Mouse (Mus musculus): ENCODE results near the gene Tecr. TPM values are rescaled to one million over a fixed set of nuclear protein-coding genes. Genes with fewer than 3 reads are reported as not detected.
A peak's percentile ranks its signal among the peaks of the same experiment; 100 is the strongest.

Gene Tecr
- polyA plus RNA-seq (2014; fragmentation: Nextera tagmentation; extraction: Ambion mirVana) = 468 and 475 TPM in 2 replicates

- H3K4me2 ChIP-seq = peak within 1 kb of the TSS; percentile 94
- DNase-seq (ENCODE audit: low spot score) (peak; percentile 100), ATAC-seq (replicated peaks; ENCODE audit: low FRiP score) (peak; percentile 92)
- H3K4me1 ChIP-seq (replicated peaks; ENCODE audit: control insufficient read depth, insufficient read depth, low read length) = peaks cover 21% of the 10 kb centered on the region
- H3K27me3 ChIP-seq (replicated peaks; ENCODE audit: control insufficient read depth, insufficient read depth, low read length) = no peaks in the 10 kb centered on the region
- no peaks in the 10 kb centered on the region for H3K9me3 ChIP-seq (ENCODE audit: control insufficient read depth, low read length)
- H3K4me3 ChIP-seq (ENCODE audit: low read depth, low read length) = peak within 1 kb of the TSS; percentile 84
- peaks cover 26% of the 10 kb centered on the region; the same call in 1 of the 2 replicates for H3K36me3 ChIP-seq (ENCODE audit: control insufficient read depth, insufficient read depth, low read length)
- peak within 1 kb of the TSS; percentile 96 for H3K9ac ChIP-seq (ENCODE audit: low read depth, low read length)
- under 1% methylated on average over 68 of the region's 69 CpGs for WGBS
- H3K27ac ChIP-seq (ENCODE audit: low read depth, low read length) = peak within 1 kb of the TSS; percentile 98
Measured at GRCm38 (mm10) chr8:83607661-83608397, at the start of gene Tecr, which contains the start of gene Dnajb1. TSS of gene Tecr (minus strand) at chr8:83607971. TSS of gene Dnajb1 (plus strand) at chr8:83608193.

- Histone ChIP-seq H3K4me3 (ENCODE audit: low read depth, low read length) (no peak overlapping the region), H3K4me2 (peak overlapping the region; percentile 31), H3K9me3 (ENCODE audit: control insufficient read depth, low read length) (no peaks in the 10 kb centered on the region), H3K27ac (ENCODE audit: low read depth, low read length) (peak overlapping the region; percentile 47; the same call in 1 of the 2 replicates), H3K9ac (ENCODE audit: low read depth, low read length) (0 out of 2 replicates have a peak overlapping the region, but pooled peaks have one; percentile 12), H3K36me3 (ENCODE audit: control insufficient read depth, insufficient read depth, low read length) (peaks cover 2% of the 10 kb centered on the region), H3K27me3 (replicated peaks; ENCODE audit: control insufficient read depth, insufficient read depth, low read length) (no peaks in the 10 kb centered on the region), H3K4me1 (replicated peaks; ENCODE audit: control insufficient read depth, insufficient read depth, low read length) (peaks cover 29% of the 10 kb centered on the region)
- WGBS = 53% methylated on average over 13 of the region's 13 CpGs
- DNase-seq (ENCODE audit: low spot score) = no peak
- peak; percentile 44 for ATAC-seq (replicated peaks; ENCODE audit: low FRiP score)
Measured at GRCm38 (mm10) chr8:83656484-83657246, 48.9 kb upstream of the Tecr start.

GRCm38 (mm10) chr8:83656043-83656442 is 48.3 kb upstream of the Tecr start:
- no peak overlapping the region for H3K4me3 ChIP-seq (ENCODE audit: low read depth, low read length)
- 86% methylated on average over 9 of the region's 9 CpGs for WGBS
- H3K9ac ChIP-seq (ENCODE audit: low read depth, low read length) = no peak overlapping the region
- H3K4me2 ChIP-seq = no peak overlapping the region; the same call in 1 of the 2 replicates
- no peak for ATAC-seq (replicated peaks; ENCODE audit: low FRiP score)
- no peaks in the 10 kb centered on the region for H3K9me3 ChIP-seq (ENCODE audit: control insufficient read depth, low read length)
- no peak for DNase-seq (ENCODE audit: low spot score)
- no peak overlapping the region for H3K27ac ChIP-seq (ENCODE audit: low read depth, low read length)
- peaks cover 2% of the 10 kb centered on the region for H3K36me3 ChIP-seq (ENCODE audit: control insufficient read depth, insufficient read depth, low read length)
- peaks cover 27% of the 10 kb centered on the region for H3K4me1 ChIP-seq (replicated peaks; ENCODE audit: control insufficient read depth, insufficient read depth, low read length)
- no peaks in the 10 kb centered on the region for H3K27me3 ChIP-seq (replicated peaks; ENCODE audit: control insufficient read depth, insufficient read depth, low read length)

GRCm38 (mm10) chr8:83654725-83655124 is 47.0 kb upstream of the Tecr start:
- Histone ChIP-seq H3K4me2 (no peak overlapping the region), H3K9ac (ENCODE audit: low read depth, low read length) (no peak overlapping the region), H3K36me3 (ENCODE audit: control insufficient read depth, insufficient read depth, low read length) (peaks cover 2% of the 10 kb centered on the region), H3K4me3 (ENCODE audit: low read depth, low read length) (no peak overlapping the region), H3K27me3 (replicated peaks; ENCODE audit: control insufficient read depth, insufficient read depth, low read length) (no peaks in the 10 kb centered on the region), H3K27ac (ENCODE audit: low read depth, low read length) (no peak overlapping the region), H3K9me3 (ENCODE audit: control insufficient read depth, low read length) (no peaks in the 10 kb centered on the region), H3K4me1 (replicated peaks; ENCODE audit: control insufficient read depth, insufficient read depth, low read length) (peaks cover 20% of the 10 kb centered on the region)
- DNase-seq (ENCODE audit: low spot score) (no peak), ATAC-seq (replicated peaks; ENCODE audit: low FRiP score) (no peak)
- 87% methylated on average over 6 of the region's 6 CpGs for WGBS

- H3K4me1 ChIP-seq (replicated peaks; ENCODE audit: control insufficient read depth, insufficient read depth, low read length) = peaks cover 20% of the 10 kb centered on the region
- H3K4me3 ChIP-seq (ENCODE audit: low read depth, low read length) = peak overlapping the region; percentile 92
- no peak for DNase-seq (ENCODE audit: low spot score)
Measured at GRCm38 (mm10) chr8:83653662-83654017, 45.9 kb upstream of the Tecr start.

GRCm38 (mm10) chr8:83652744-83653661 is 45.2 kb upstream of the Tecr start:
- peak; percentile 43 for DNase-seq (ENCODE audit: low spot score)
- Histone ChIP-seq H3K4me2 (peak overlapping the region; percentile 99), H3K9me3 (ENCODE audit: control insufficient read depth, low read length) (no peaks in the 10 kb centered on the region), H3K27me3 (replicated peaks; ENCODE audit: control insufficient read depth, insufficient read depth, low read length) (no peaks in the 10 kb centered on the region), H3K36me3 (ENCODE audit: control insufficient read depth, insufficient read depth, low read length) (peaks cover 2% of the 10 kb centered on the region), H3K9ac (ENCODE audit: low read depth, low read length) (peak overlapping the region; percentile 91), H3K4me3 (ENCODE audit: low read depth, low read length) (peak overlapping the region; percentile 92), H3K4me1 (replicated peaks; ENCODE audit: control insufficient read depth, insufficient read depth, low read length) (peaks cover 20% of the 10 kb centered on the region), H3K27ac (ENCODE audit: low read depth, low read length) (peak overlapping the region; percentile 78)
- WGBS = 1% methylated on average over 45 of the region's 46 CpGs
- ATAC-seq (replicated peaks; ENCODE audit: low FRiP score) = peak; percentile 24

More at GRCm38 (mm10) chr8:83653662-83654017, 45.9 kb upstream of the Tecr start:
- no peak for ATAC-seq (replicated peaks; ENCODE audit: low FRiP score)
- Histone ChIP-seq H3K27ac (ENCODE audit: low read depth, low read length) (peak overlapping the region; percentile 78; the same call in 1 of the 2 replicates), H3K27me3 (replicated peaks; ENCODE audit: control insufficient read depth, insufficient read depth, low read length) (no peaks in the 10 kb centered on the region), H3K9me3 (ENCODE audit: control insufficient read depth, low read length) (no peaks in the 10 kb centered on the region), H3K4me2 (peak overlapping the region; percentile 99), H3K36me3 (ENCODE audit: control insufficient read depth, insufficient read depth, low read length) (peaks cover 2% of the 10 kb centered on the region), H3K9ac (ENCODE audit: low read depth, low read length) (peak overlapping the region; percentile 91)
- 27% methylated on average over 10 of the region's 10 CpGs for WGBS

- Histone ChIP-seq H3K4me1 (replicated peaks; ENCODE audit: control insufficient read depth, insufficient read depth, low read length) (peaks cover 20% of the 10 kb centered on the region), H3K36me3 (ENCODE audit: control insufficient read depth, insufficient read depth, low read length) (peaks cover 2% of the 10 kb centered on the region), H3K9ac (ENCODE audit: low read depth, low read length) (peak within 1 kb of the TSS; percentile 91), H3K27ac (ENCODE audit: low read depth, low read length) (peak within 1 kb of the TSS; percentile 78), H3K27me3 (replicated peaks; ENCODE audit: control insufficient read depth, insufficient read depth, low read length) (no peaks in the 10 kb centered on the region), H3K4me2 (peak within 1 kb of the TSS; percentile 99), H3K4me3 (ENCODE audit: low read depth, low read length) (peak within 1 kb of the TSS; percentile 92), H3K9me3 (ENCODE audit: control insufficient read depth, low read length) (no peaks in the 10 kb centered on the region)
- 5% methylated on average over 50 of the region's 50 CpGs for WGBS
- peak; percentile 93 for DNase-seq (ENCODE audit: low spot score)
- peak; percentile 93 for ATAC-seq (replicated peaks; ENCODE audit: low FRiP score)
Measured at GRCm38 (mm10) chr8:83652030-83652743, 44.4 kb upstream of the Tecr start, which contains the start of gene Gipc1. TSS of gene Gipc1 (plus strand) at chr8:83652677.

All from liver, embryonic 11.5 days (tissue).